Mouse (Mus musculus) kidney, embryonic 15.5 days (tissue): ENCODE results near the gene Pik3r6. TPM values are rescaled to one million over a fixed set of nuclear protein-coding genes. Genes with fewer than 3 reads are reported as not detected.

ENCODE experiments used
- ATAC-seq: fragments of 200-750 bp; cut with Nextera tagmentation; replicated peaks from 2 replicates; pipeline ENCODE4 v1.8.0; 2017; ENCODE audit warnings: moderate TSS enrichment; ENCODE audit not compliant: low FRiP score
- H3K27ac ChIP-seq: fragments of 300-500 bp; sonication (generic); 2 replicates; pipeline ENCODE4 v1.5.1; 2015; ENCODE audit warnings: mild to moderate bottlenecking, inconsistent platforms
- H3K27me3 ChIP-seq: fragments of 300-500 bp; sonication (generic); 2 replicates; pipeline ENCODE4 v1.6.1; 2015; ENCODE audit warnings: inconsistent platforms
- H3K36me3 ChIP-seq: fragments of 300-500 bp; sonication (generic); 2 replicates; pipeline ENCODE4 v1.6.1; 2015; ENCODE audit warnings: inconsistent platforms
- H3K4me1 ChIP-seq: fragments of 300-500 bp; sonication (generic); 2 replicates; pipeline ENCODE4 v1.6.1; 2015; ENCODE audit warnings: inconsistent platforms
- H3K4me2 ChIP-seq: fragments of 300-500 bp; sonication (generic); 2 replicates; pipeline ENCODE4 v1.6.1; 2015; ENCODE audit warnings: moderate library complexity, mild to moderate bottlenecking, inconsistent platforms
- H3K4me3 ChIP-seq: fragments of 300-500 bp; sonication (generic); replicated peaks from 2 replicates; pipeline ENCODE4 v1.5.1; 2015; ENCODE audit warnings: mild to moderate bottlenecking, inconsistent platforms
- H3K9ac ChIP-seq: fragments of 300-500 bp; sonication (generic); 2 replicates; pipeline ENCODE4 v1.6.1; 2015; ENCODE audit warnings: mild to moderate bottlenecking, inconsistent platforms
- H3K9me3 ChIP-seq: fragments of 300-500 bp; sonication (generic); replicated peaks from 2 replicates; pipeline ENCODE4 v1.6.1; 2016; ENCODE audit warnings: inconsistent platforms
- WGBS: fragments of 180-500 bp; shearing (Covaris S2); methylation state at CpG from one replicate; pipeline ENCODE4 v1.1.7; 2015; ENCODE audit warnings: mixed read lengths; 5-methylcytosine and 5-hydroxymethylcytosine counted together
- polyA plus RNA-seq: library from polyadenylated mRNA; unstranded; fragments of >200 nt; fragmentation: Nextera tagmentation; extraction: Ambion mirVana; gene quantifications from 2 replicates; pipeline ENCODE4 v1.2.1, GENCODE M21; 2015

Pik3r6 gene
- polyA plus RNA-seq, 1 experiment from 2014 or later: 5.6 TPM

DNA sequence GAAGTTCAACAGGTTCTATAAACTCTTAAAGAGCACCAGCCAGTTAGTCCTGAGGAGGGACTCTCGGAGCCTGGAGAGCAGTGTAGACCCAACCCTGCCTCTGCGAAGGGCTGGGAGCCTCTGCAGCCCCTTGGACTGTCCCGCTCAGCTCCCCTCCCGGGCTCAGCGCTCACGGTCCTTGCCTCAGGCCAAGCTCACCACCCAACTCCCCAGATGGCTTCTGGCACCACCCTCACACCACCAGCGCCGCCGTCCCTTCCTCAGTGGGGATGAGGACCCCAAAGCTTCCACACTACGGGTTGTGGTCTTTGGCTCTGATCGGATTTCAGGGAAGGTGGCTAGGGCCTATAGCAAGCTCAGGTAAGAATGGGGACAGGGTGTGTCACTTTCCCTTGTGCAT lies 10.2 kb upstream of the Pik3r6 start:
- Histone ChIP-seq H3K9ac (no peak overlapping the region), H3K4me3 (no peak overlapping the region), H3K36me3 (no peaks in the 10 kb centered on the region), H3K4me2 (no peak overlapping the region), H3K27ac (no peak overlapping the region), H3K4me1 (no peaks in the 10 kb centered on the region), H3K27me3 (no peaks in the 10 kb centered on the region), H3K9me3 (no peaks in the 10 kb centered on the region)
- no peak for ATAC-seq
- WGBS: 86% methylated on average over 11 of the region's 11 CpGs

DNA sequence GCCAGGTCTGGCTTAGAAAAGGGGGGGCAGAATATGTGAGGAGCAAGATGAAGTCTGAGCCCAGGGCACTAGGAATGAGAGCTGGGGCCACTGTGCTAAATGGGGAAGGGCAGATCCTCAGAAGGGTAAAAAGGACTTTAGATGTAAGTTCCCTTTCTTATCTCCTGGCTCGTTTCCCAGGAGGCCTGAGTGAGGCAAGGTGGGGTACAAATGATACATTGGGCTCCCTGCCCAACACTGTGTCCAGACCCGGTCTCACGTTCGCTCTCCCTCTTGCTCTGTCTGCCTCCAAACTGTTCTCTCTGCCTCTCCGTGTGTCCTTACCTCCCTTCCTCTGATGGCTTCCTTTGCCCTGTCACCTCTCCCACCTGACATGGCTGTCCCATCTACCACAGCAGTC lies 9.1 kb upstream of the Pik3r6 start:
- Histone ChIP-seq H3K4me1 (no peaks in the 10 kb centered on the region), H3K9me3 (no peaks in the 10 kb centered on the region), H3K27ac (no peak overlapping the region), H3K9ac (no peak overlapping the region), H3K4me3 (no peak overlapping the region), H3K36me3 (no peaks in the 10 kb centered on the region), H3K4me2 (no peak overlapping the region), H3K27me3 (no peaks in the 10 kb centered on the region)
- 76% methylated on average over 5 of the region's 5 CpGs for WGBS
- no peak for ATAC-seq

- WGBS: 62% methylated on average over 6 of the region's 6 CpGs
Measured at GRCm38 (mm10) chr11:68497081-68497480, 5.7 kb upstream of the Pik3r6 start.

GRCm38 (mm10) chr11:68498517-68498916 lies 4.3 kb upstream of the Pik3r6 start:
- H3K27ac ChIP-seq: no peak overlapping the region
- no peak overlapping the region for H3K9ac ChIP-seq
- WGBS: 91% methylated on average over 11 of the region's 11 CpGs
- H3K36me3 ChIP-seq: no peaks in the 10 kb centered on the region
- H3K27me3 ChIP-seq: no peaks in the 10 kb centered on the region
- ATAC-seq: no peak
- H3K4me3 ChIP-seq: no peak overlapping the region
- H3K4me2 ChIP-seq: no peak overlapping the region
- H3K4me1 ChIP-seq: peaks cover 9% of the 10 kb centered on the region
- H3K9me3 ChIP-seq: no peaks in the 10 kb centered on the region

More at GRCm38 (mm10) chr11:68497081-68497480, 5.7 kb upstream of the Pik3r6 start:
- Histone ChIP-seq H3K27ac (no peak overlapping the region), H3K36me3 (no peaks in the 10 kb centered on the region), H3K27me3 (no peaks in the 10 kb centered on the region), H3K4me2 (no peak overlapping the region), H3K4me1 (peaks cover 9% of the 10 kb centered on the region), H3K4me3 (no peak overlapping the region), H3K9ac (no peak overlapping the region), H3K9me3 (no peaks in the 10 kb centered on the region)
- no peak for ATAC-seq

GRCm38 (mm10) chr11:68498999-68499699 lies 3.7 kb upstream of the Pik3r6 start:
- 68% methylated on average over 7 of the region's 8 CpGs for WGBS
- Histone ChIP-seq H3K27ac (no peak overlapping the region), H3K9ac (no peak overlapping the region), H3K4me2 (no peak overlapping the region), H3K36me3 (no peaks in the 10 kb centered on the region), H3K4me1 (peaks cover 9% of the 10 kb centered on the region), H3K4me3 (no peak overlapping the region), H3K9me3 (no peaks in the 10 kb centered on the region), H3K27me3 (no peaks in the 10 kb centered on the region)
- ATAC-seq: no peak

GRCm38 (mm10) chr11:68500949-68501350 lies 1.9 kb upstream of the Pik3r6 start:
- Histone ChIP-seq H3K9ac (no peak overlapping the region), H3K27ac (no peak overlapping the region), H3K4me1 (peaks cover 9% of the 10 kb centered on the region), H3K4me2 (no peak overlapping the region), H3K9me3 (no peaks in the 10 kb centered on the region), H3K36me3 (no peaks in the 10 kb centered on the region), H3K4me3 (no peak overlapping the region), H3K27me3 (no peaks in the 10 kb centered on the region)
- WGBS: 49% methylated on average over 14 of the region's 14 CpGs
- ATAC-seq: no peak

DNA sequence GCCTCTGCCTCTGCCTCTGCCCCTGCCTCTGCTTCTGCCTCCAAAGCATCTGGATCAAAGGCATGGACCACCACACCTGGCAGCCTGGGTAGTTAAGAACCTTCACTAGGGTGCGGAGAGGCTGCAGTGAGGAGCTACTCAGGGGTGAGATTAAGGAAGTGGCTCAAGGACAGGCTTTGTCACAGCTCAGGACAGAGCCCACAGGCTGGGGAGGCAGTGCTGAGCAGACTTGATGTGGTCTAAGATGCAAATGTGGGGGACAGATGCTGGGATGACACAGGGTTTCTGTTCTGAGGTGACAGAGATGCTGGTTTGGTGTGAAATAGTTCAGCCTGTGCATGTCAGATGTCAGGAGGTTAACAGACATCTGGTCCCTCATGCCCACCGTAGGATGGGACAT lies 411 bp upstream of the Pik3r6 start:
- WGBS: 74% methylated on average over 2 of the region's 2 CpGs
- Histone ChIP-seq H3K9ac (no peak overlapping the region), H3K4me3 (no peak overlapping the region), H3K9me3 (no peaks in the 10 kb centered on the region), H3K4me2 (no peak overlapping the region), H3K4me1 (peaks cover 9% of the 10 kb centered on the region), H3K27ac (no peak overlapping the region), H3K36me3 (no peaks in the 10 kb centered on the region), H3K27me3 (no peaks in the 10 kb centered on the region)
- no peak for ATAC-seq

- Histone ChIP-seq H3K9me3 (no peaks in the 10 kb centered on the region), H3K27ac (no peak overlapping the region), H3K4me3 (no peak overlapping the region), H3K4me2 (peak overlapping the region; percentile 45; the same call in 1 of the 2 replicates), H3K9ac (no peak overlapping the region), H3K36me3 (no peaks in the 10 kb centered on the region), H3K27me3 (no peaks in the 10 kb centered on the region), H3K4me1 (peaks cover 9% of the 10 kb centered on the region)
- ATAC-seq: no peak
- WGBS: 86% methylated on average over 11 of the region's 11 CpGs
Measured at GRCm38 (mm10) chr11:68504913-68505312, 2.1 kb downstream of the Pik3r6 start.

GRCm38 (mm10) chr11:68507246-68507645 lies 4.4 kb downstream of the Pik3r6 start:
- Histone ChIP-seq H3K27me3 (no peaks in the 10 kb centered on the region), H3K9ac (no peak overlapping the region), H3K4me1 (no peaks in the 10 kb centered on the region), H3K4me3 (no peak overlapping the region), H3K4me2 (no peak overlapping the region), H3K9me3 (no peaks in the 10 kb centered on the region), H3K36me3 (no peaks in the 10 kb centered on the region), H3K27ac (no peak overlapping the region)
- 82% methylated on average over 7 of the region's 7 CpGs for WGBS
- no peak for ATAC-seq

DNA sequence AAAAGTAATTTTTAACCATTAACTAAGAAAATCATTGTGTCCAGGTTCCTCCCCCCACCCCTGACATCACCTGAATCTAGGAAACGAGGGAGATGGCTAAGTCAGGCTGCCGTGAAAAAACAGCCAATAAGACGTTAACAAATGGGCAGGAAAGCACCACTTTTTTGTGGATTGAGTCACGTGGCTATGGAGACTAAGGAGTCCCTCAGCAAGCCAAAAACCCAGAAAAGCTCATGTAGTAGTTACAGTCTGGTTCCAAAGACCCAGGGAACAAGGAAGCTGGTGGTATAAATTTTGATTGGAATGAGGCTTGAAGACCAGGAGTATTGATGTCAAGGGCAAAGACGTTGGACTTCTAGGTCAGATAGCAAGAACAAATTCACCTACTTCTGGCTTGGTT lies 5.8 kb downstream of the Pik3r6 start:
- no peak overlapping the region for H3K4me3 ChIP-seq
- no peak overlapping the region for H3K9ac ChIP-seq
- no peaks in the 10 kb centered on the region for H3K27me3 ChIP-seq
- no peaks in the 10 kb centered on the region for H3K36me3 ChIP-seq
- no peaks in the 10 kb centered on the region for H3K4me1 ChIP-seq
- no peak overlapping the region for H3K27ac ChIP-seq
- H3K4me2 ChIP-seq: no peak overlapping the region
- no peak for ATAC-seq
- H3K9me3 ChIP-seq: no peaks in the 10 kb centered on the region
- 70% methylated on average over 5 of the region's 5 CpGs for WGBS

DNA sequence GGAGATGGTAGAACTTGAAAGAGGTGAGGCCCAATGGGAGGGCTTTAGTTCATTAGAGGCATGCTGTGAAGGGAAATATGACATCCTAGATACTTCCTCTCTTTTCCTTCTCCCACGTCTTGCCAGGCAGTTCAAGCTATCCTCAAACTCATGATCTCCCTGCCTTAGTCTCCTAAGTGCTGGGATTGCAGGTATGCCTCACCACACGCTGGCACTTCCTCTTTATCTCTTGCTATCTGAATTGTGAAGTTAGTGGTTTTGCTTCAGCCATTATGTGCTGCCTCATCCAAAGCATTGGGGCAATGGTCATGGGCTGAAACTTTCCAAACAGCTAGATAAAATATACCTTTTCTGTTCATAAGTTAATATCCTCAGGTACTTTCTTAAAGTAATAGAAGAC lies 6.4 kb downstream of the Pik3r6 start:
- no peak for ATAC-seq
- H3K4me2 ChIP-seq: no peak overlapping the region
- no peak overlapping the region for H3K4me3 ChIP-seq
- H3K27ac ChIP-seq: no peak overlapping the region
- WGBS: 65% methylated on average over 2 of the region's 2 CpGs
- no peak overlapping the region for H3K9ac ChIP-seq
- no peaks in the 10 kb centered on the region for H3K36me3 ChIP-seq
- no peaks in the 10 kb centered on the region for H3K9me3 ChIP-seq
- H3K27me3 ChIP-seq: no peaks in the 10 kb centered on the region
- 0 out of 2 replicates have a peak, but pooled peaks cover 3% of the 10 kb centered on the region for H3K4me1 ChIP-seq

GRCm38 (mm10) chr11:68513969-68514368 lies 11.2 kb downstream of the Pik3r6 start:
- WGBS: 24% methylated on average over 3 of the region's 3 CpGs
- H3K4me3 ChIP-seq: no peak overlapping the region
- no peaks in the 10 kb centered on the region for H3K36me3 ChIP-seq
- no peak overlapping the region for H3K9ac ChIP-seq
- H3K27me3 ChIP-seq: no peaks in the 10 kb centered on the region
- ATAC-seq: no peak
- no peak overlapping the region for H3K4me2 ChIP-seq
- H3K4me1 ChIP-seq: 0 out of 2 replicates have a peak, but pooled peaks cover 3% of the 10 kb centered on the region
- no peaks in the 10 kb centered on the region for H3K9me3 ChIP-seq
- H3K27ac ChIP-seq: peak overlapping the region; percentile 32; the same call in 1 of the 2 replicates

GRCm38 (mm10) chr11:68519362-68519761 lies 16.5 kb downstream of the Pik3r6 start:
- no peak for ATAC-seq
- H3K36me3 ChIP-seq: no peaks in the 10 kb centered on the region
- peaks cover 4% of the 10 kb centered on the region; the same call in 1 of the 2 replicates for H3K4me1 ChIP-seq

More at GRCm38 (mm10) chr11:68519362-68519761, 16.5 kb downstream of the Pik3r6 start:
- Histone ChIP-seq H3K4me3 (no peak overlapping the region), H3K4me2 (no peak overlapping the region), H3K9me3 (no peaks in the 10 kb centered on the region), H3K9ac (no peak overlapping the region), H3K27ac (no peak overlapping the region), H3K27me3 (no peaks in the 10 kb centered on the region)
- 95% methylated on average over 4 of the region's 4 CpGs for WGBS
